Mouse (Mus musculus) embryonic stem cell, embryonic (primary cell): Measurements from ENCODE around the gene Hcn3.

Experiments
- CTCF ChIA-PET, 4 experiments: fragments of 300-600 bp in 2 of 4; fragments of 350-600 bp in 2 of 4; sonication (Branson Sonifier 250); formaldehyde crosslinking; loops; one replicate each; lab custom pipeline; 2022; ENCODE audit warnings: inconsistent platforms in 2 of 4; lab: Charles Lee
- POLR2A ChIA-PET, 4 experiments: fragments of 300-600 bp in 2 of 4; fragments of 350-600 bp in 2 of 4; sonication (Branson Sonifier 250); formaldehyde crosslinking; loops; one replicate each; lab custom pipeline; 2022; ENCODE audit warnings: antibody characterized with exemption in 4 of 4, inconsistent platforms in 1 of 4; lab: Charles Lee

Hcn3 gene

DNA sequence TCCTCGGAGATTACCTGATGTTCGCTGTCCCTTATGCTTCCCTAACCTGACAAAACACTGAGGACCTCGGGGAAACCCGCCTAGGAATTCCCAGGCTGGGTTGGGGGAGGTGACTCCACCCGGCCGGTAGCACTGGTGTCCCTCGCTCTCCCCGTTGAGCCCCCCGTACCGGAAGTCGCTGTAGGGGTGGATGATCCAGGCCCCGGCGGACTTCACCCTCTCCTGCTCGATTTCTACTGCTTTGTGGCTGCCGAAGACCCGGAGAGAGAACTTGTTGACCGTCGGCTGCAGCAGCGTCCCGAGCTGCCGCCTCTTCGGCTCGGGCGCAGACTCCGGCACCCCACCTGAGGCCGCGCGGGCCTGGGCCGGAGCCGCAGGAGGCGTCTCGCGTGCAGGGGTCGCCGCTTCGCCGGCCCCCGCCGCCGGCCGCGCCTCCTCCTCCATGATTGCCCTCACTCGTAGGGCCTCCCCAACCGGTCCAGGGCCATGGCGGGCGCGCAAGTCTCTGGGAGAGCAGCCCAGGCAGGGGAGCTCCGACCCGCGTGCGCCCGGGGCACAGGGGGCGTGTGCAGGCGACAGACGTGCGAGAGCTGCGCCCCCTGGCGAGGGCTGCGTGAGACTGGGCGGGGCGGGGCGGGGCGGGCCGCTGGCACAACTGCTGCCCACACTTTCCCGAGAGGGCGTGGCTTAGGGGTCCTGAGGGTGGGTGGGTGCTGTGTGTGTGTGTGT, at the start of gene Hcn3:
Hcn3 (minus strand) TSS at position 581 of the 729 bp plus-strand sequence.
- ChIA-PET POLR2A (interaction anchor here in 3 of 4 experiments (0.6 to 2.6 kb wide), 38 partner anchors 10 to 885 kb away, joined by 3 to 17 read pairs (median 4); partner anchors contain the start of genes Fam189b (in 3 of the 3), Scamp3 (in 3 of the 3), Fdps (in 2 of the 3) and Dcst1 (in 1 of the 3)), CTCF (interaction anchor here (0.5 to 4.1 kb wide), 43 partner anchors 10 to 1293 kb away, joined by 3 to 18 read pairs (median 4); partner anchors contain the start of genes Fam189b (in 2 of the 4), Pklr (in 2 of the 4), Scamp3 (in 2 of the 4) and Fdps (in 1 of the 4))

GRCm38 (mm10) chr3:89209731-89210130, 49.7 kb upstream of the Hcn3 start:
- CTCF ChIA-PET = interaction anchor here in 1 of 4 experiments (1.0 kb wide), 1 partner anchor 16 kb away, joined by 3 read pairs; no protein-coding TSS in a partner anchor

GRCm38 (mm10) chr3:89208736-89209135, 48.7 kb upstream of the Hcn3 start:
- ChIA-PET CTCF (interaction anchor here in 1 of 4 experiments (0.8 kb wide), 1 partner anchor 84 kb away, joined by 3 read pairs; no protein-coding TSS in a partner anchor), POLR2A (interaction anchor here in 2 of 4 experiments (0.9 to 4.1 kb wide), 7 partner anchors 13 to 73 kb away, joined by 3 to 19 read pairs (median 4); partner anchors contain the start of genes Scamp3 (in 2 of the 2) and Fam189b (in 1 of the 2))

More at GRCm38 (mm10) chr3:89209731-89210130, 49.7 kb upstream of the Hcn3 start:
- POLR2A ChIA-PET = interaction anchor here in 3 of 4 experiments (0.6 to 4.1 kb wide), 14 partner anchors 8 to 117 kb away, joined by 3 to 19 read pairs (median 4); partner anchors contain the start of genes Fam189b (in 1 of the 3), Gba (in 1 of the 3), Mtx1 (in 1 of the 3) and Rusc1 (in 1 of the 3)

GRCm38 (mm10) chr3:89208075-89208657, 48.2 kb upstream of the Hcn3 start:
- CTCF ChIA-PET = no interaction called here

DNA sequence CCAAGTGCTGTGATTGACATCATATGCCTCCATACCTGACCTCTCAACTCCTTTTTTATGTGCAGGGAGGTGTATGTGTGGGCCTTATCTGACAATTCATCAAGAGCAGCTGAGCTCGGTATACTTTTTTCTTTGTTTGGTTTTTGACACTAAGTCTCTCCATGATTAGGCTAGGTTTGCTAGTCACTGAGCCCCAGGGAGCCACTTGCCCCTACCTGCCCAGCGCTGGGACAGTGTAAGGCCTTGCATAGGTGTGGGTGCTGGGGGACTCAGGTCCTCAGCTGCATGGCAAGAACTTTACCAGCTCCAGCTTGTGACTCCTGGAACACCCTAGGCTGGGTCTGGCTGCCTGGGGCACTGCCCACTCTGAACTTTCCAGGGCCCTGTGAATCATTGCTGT, 46.7 kb upstream of the Hcn3 start:
- POLR2A ChIA-PET = interaction anchor here in 3 of 4 experiments (0.5 to 1.6 kb wide), 6 partner anchors 8 to 249 kb away, joined by 3 to 5 read pairs (median 3); partner anchors contain the start of genes Fam189b (in 1 of the 3) and Thbs3 (in 1 of the 3)

More at GRCm38 (mm10) chr3:89208075-89208657, 48.2 kb upstream of the Hcn3 start:
- POLR2A ChIA-PET = interaction anchor here in 2 of 4 experiments (0.9 to 2.2 kb wide), 6 partner anchors 12 to 31 kb away, joined by 3 to 6 read pairs (median 4); partner anchors contain the start of genes Scamp3 (in 2 of the 2) and Fam189b (in 1 of the 2)

GRCm38 (mm10) chr3:89206079-89206478, 46.1 kb upstream of the Hcn3 start:
- ChIA-PET POLR2A (interaction anchor here (0.5 to 1.4 kb wide), 6 partner anchors 8 to 250 kb away, joined by 3 to 5 read pairs (median 3); partner anchors contain the start of genes Fam189b (in 1 of the 4) and Thbs3 (in 1 of the 4)), CTCF (interaction anchor here in 1 of 4 experiments (1.5 kb wide), 1 partner anchor 40 kb away, joined by 3 read pairs; the partner anchor contains the start of genes Krtcap2 and Trim46)

More for the DNA sequence above, 46.7 kb upstream of the Hcn3 start:
- CTCF ChIA-PET = interaction anchor here in 1 of 4 experiments (1.5 kb wide), 1 partner anchor 39 kb away, joined by 3 read pairs; the partner anchor contains the start of genes Krtcap2 and Trim46

DNA sequence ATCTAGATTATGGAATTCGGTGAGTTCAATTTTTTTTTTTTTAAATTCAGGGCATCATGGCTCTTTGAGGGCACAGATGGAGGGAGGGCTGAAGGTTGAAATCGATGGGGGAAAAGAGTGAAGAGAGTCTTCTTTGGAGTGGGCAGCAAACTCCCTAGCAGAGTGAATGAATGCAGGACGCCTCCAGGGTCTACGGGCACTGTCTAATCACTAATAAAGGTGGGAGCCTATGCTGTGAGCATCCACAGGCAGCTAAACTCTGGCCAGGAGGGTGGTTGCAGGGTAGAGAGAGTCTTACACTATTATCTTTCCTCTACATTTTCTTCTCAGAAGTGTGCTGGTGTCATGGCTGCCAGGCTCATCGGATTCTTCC, 43.1 kb upstream of the Hcn3 start:
- ChIA-PET CTCF (interaction anchor here in 2 of 4 experiments (0.5 to 0.7 kb wide), 3 partner anchors 91 to 1196 kb away, joined by 3 to 6 read pairs (median 4); no protein-coding TSS in a partner anchor), POLR2A (interaction anchor here (0.5 to 4.8 kb wide), 29 partner anchors 7 to 915 kb away, joined by 3 to 31 read pairs (median 4); partner anchors contain the start of genes Scamp3 (in 2 of the 4), Thbs3 (in 2 of the 4), Clk2 (in 1 of the 4) and Fam189b (in 1 of the 4))

- CTCF ChIA-PET = interaction anchor here in 2 of 4 experiments (0.7 to 1.0 kb wide), 2 partner anchors 9 to 754 kb away, joined by 3 read pairs; no protein-coding TSS in a partner anchor
- POLR2A ChIA-PET = interaction anchor here (0.5 to 4.8 kb wide), 30 partner anchors 8 to 914 kb away, joined by 3 to 31 read pairs (median 4); partner anchors contain the start of genes Scamp3 (in 2 of the 4), Thbs3 (in 2 of the 4), Clk2 (in 1 of the 4) and Fam189b (in 1 of the 4)
Measured at GRCm38 (mm10) chr3:89202253-89203141, 42.5 kb upstream of the Hcn3 start, which contains the start of gene Gba. Gene Gba (plus strand): TSS chr3:89202928.

DNA sequence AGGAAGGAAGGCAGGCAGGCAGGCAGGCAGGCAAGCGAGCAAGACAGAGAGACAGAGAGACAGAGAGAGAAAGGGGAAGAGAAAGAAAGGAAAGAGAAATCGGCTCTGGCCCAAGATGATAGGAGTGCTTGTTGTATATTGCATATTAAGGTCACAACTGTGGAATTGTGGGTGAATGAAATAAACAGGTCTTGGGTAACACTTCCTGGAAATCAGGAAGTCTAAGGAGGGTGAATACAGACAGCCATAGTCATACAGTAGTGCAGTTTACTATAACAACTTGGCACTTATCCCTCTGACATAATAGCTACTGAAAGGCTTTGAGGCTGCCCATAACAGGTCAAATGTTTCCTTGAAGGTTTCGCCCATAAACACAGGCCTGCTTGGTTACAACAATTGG, 39.8 kb upstream of the Hcn3 start:
- ChIA-PET CTCF (interaction anchor here in 1 of 4 experiments (0.7 kb wide), 2 partner anchors 14 to 49 kb away, joined by 3 read pairs; no protein-coding TSS in a partner anchor), POLR2A (interaction anchor here in 2 of 4 experiments (0.7 to 4.8 kb wide), 7 partner anchors 8 to 511 kb away, joined by 3 to 31 read pairs (median 9); partner anchors contain the start of genes Mtx1 (in 1 of the 2) and Thbs3 (in 1 of the 2))

DNA sequence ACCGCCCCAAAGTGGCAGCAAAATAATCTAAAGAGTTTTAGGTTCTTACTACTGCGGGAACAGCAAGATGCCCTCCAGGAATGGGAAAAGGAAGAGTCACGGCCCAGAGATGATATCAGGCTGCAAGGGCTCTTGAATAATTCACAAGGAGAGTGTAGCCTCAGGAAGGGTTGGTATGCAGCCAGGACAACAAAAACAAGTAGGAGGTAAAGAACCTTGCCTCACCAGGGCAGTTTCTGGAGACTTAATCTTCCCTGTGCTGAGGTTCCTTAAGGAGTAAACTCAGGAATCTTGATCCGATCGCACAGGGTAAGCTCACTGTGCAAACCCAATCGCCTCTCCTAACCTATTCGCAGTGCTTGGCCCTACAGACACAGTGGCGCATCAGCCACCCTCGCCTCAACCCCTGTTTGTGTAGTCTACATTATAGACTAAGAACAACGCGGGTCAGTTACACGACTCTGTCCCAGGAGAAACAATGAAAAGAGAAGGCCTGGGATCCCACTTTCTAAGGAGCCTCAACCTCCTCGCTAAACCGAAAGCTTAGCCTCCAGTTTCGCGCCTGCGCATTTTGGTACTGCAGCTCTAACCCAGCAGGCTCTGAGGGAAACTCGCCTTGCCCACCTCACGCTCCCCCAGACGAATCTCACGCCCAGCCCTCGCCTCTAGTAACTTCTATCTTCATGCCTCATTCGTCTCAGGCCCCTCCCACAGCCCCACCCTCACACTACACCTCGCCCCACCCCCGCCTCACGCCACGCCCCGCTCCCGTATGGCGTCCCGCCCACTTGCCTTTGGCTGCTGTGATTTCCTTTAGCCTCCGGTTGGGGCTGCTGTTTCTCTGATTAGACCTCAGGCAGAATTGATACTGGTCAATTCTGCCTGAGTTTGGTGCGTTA, 36.2 kb upstream of the Hcn3 start:
- ChIA-PET CTCF (interaction anchor here (0.6 to 1.4 kb wide), 8 partner anchors 10 to 247 kb away, joined by 3 to 8 read pairs (median 3); no protein-coding TSS in a partner anchor), POLR2A (interaction anchor here (0.5 to 2.0 kb wide), 23 partner anchors 8 to 717 kb away, joined by 3 to 7 read pairs (median 3); partner anchors contain the start of genes Fam189b (in 3 of the 4), Fdps (in 2 of the 4), Gm43738 (in 1 of the 4) and Il6ra (in 1 of the 4))

- ChIA-PET POLR2A (interaction anchor here in 2 of 4 experiments (0.9 to 2.0 kb wide), 7 partner anchors 8 to 20 kb away, joined by 3 to 6 read pairs (median 4); partner anchors contain the start of genes Fam189b (in 2 of the 2) and Gba (in 1 of the 2)), CTCF (interaction anchor here in 3 of 4 experiments (0.5 to 2.2 kb wide), 13 partner anchors 9 to 360 kb away, joined by 3 to 7 read pairs (median 4); partner anchors contain the start of genes Clk2 (in 1 of the 3), Fam189b (in 1 of the 3) and Hcn3 (in 1 of the 3))
Measured at GRCm38 (mm10) chr3:89193853-89194252, 33.9 kb upstream of the Hcn3 start.

DNA sequence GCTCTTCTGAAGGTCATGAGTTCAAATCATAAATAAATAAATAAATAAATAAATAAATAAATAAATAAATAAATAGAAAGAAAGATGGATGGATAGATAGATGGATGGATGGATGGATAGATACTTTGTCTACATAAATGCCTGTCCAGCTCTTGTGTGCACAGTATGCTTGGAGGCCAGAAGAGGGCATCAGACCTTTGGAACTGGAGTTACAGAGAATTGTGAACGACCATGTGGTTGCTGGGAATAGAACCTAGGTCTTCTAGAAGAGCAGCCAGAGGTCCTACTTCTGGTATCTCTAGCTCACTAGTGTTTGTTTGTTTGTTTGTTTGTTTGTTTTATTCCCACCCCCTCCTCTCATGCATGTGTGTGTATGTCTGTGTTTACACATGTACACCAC, 33.4 kb upstream of the Hcn3 start:
- ChIA-PET CTCF (interaction anchor here in 3 of 4 experiments (0.5 to 2.2 kb wide), 14 partner anchors 8 to 359 kb away, joined by 3 to 7 read pairs (median 4); partner anchors contain the start of genes Clk2 (in 1 of the 3), Fam189b (in 1 of the 3) and Hcn3 (in 1 of the 3)), POLR2A (interaction anchor here in 2 of 4 experiments (0.9 to 2.0 kb wide), 7 partner anchors 9 to 20 kb away, joined by 3 to 6 read pairs (median 4); partner anchors contain the start of genes Fam189b (in 2 of the 2) and Gba (in 1 of the 2))

GRCm38 (mm10) chr3:89190436-89190835, 30.4 kb upstream of the Hcn3 start:
- ChIA-PET POLR2A (interaction anchor here in 3 of 4 experiments (0.8 to 6.7 kb wide), 5 partner anchors 12 to 53 kb away, joined by 3 to 53 read pairs (median 4); partner anchors contain the start of gene Scamp3 (in 1 of the 3)), CTCF (interaction anchor here in 1 of 4 experiments (0.5 kb wide), 1 partner anchor 356 kb away, joined by 3 read pairs; no protein-coding TSS in a partner anchor)

GRCm38 (mm10) chr3:89188478-89188875, 28.5 kb upstream of the Hcn3 start:
- CTCF ChIA-PET = interaction anchor here in 2 of 4 experiments (0.8 to 1.5 kb wide), 5 partner anchors 29 to 94 kb away, joined by 3 to 4 read pairs (median 3); partner anchors contain the start of genes Krtcap2 (in 2 of the 2), Trim46 (in 2 of the 2) and Hcn3 (in 1 of the 2)
- POLR2A ChIA-PET = interaction anchor here in 3 of 4 experiments (0.8 to 6.7 kb wide), 17 partner anchors 10 to 129 kb away, joined by 3 to 53 read pairs (median 4); partner anchors contain the start of genes Scamp3 (in 2 of the 3), Gba (in 1 of the 3) and Hcn3 (in 1 of the 3)
